Mouse (Mus musculus) megakaryocyte progenitor cell, adult 5-6 weeks (primary cell): ENCODE results near the gene Pcyt2. TPM values are rescaled to one million over a fixed set of nuclear protein-coding genes. Genes with fewer than 3 reads are reported as not detected.

Source experiments
- ATAC-seq: replicated peaks from 2 replicates; pipeline ENCODE4 v1.8.0; 2016; ENCODE audit warnings: mild to moderate bottlenecking, moderate TSS enrichment, inconsistent platforms; ENCODE audit not compliant: poor library complexity
- total RNA-seq, 2 experiments: library from RNA; stranded (forward) in 1 of 2; stranded (reverse) in 1 of 2; fragments of 157-497, 149-512 nt in 1 of 2; fragments of 200-1000 nt in 1 of 2; gene quantifications; 2 replicates each; pipeline versions ENCODE4 v1.2.3 to v1.2.4; 2015 to 2017

Pcyt2 gene
- total RNA-seq, 2 experiments from 2014 or later, result 20.2 to 24.5 TPM

- peak; percentile 51 for ATAC-seq
Observed at GRCm38 (mm10) chr11:120633520-120634343, 16.0 kb upstream of the Pcyt2 start, which contains the start of gene Mafg. Mafg (minus strand) TSS chr11:120633600.

GRCm38 (mm10) chr11:120632559-120633519 is 15.1 kb upstream of the Pcyt2 start:
- ATAC-seq, result peak; percentile 27

GRCm38 (mm10) chr11:120631726-120632448 is 14.2 kb upstream of the Pcyt2 start:
- no peak for ATAC-seq

- no peak for ATAC-seq
Observed at GRCm38 (mm10) chr11:120630881-120631725, 13.4 kb upstream of the Pcyt2 start.

GRCm38 (mm10) chr11:120630401-120630871 is 12.7 kb upstream of the Pcyt2 start:
- ATAC-seq, result peak; percentile 42

- ATAC-seq, result 0 out of 2 replicates have a peak, but pooled peaks have one; percentile 4
Observed at GRCm38 (mm10) chr11:120629911-120630310, 12.2 kb upstream of the Pcyt2 start.

GRCm38 (mm10) chr11:120629341-120629730 is 11.6 kb upstream of the Pcyt2 start:
- peak; percentile 29 for ATAC-seq

GRCm38 (mm10) chr11:120628601-120629340 is 11.0 kb upstream of the Pcyt2 start:
- no peak for ATAC-seq

GRCm38 (mm10) chr11:120627468-120628300 is 9.9 kb upstream of the Pcyt2 start:
- ATAC-seq, result peak; percentile 20

GRCm38 (mm10) chr11:120626785-120627467 is 9.2 kb upstream of the Pcyt2 start:
- ATAC-seq, result no peak

GRCm38 (mm10) chr11:120625152-120625775 is 7.5 kb upstream of the Pcyt2 start, which contains the start of gene Sirt7:
Sirt7 (minus strand) TSS chr11:120625240.
- no peak for ATAC-seq

- ATAC-seq, result peak; percentile 54
Observed at GRCm38 (mm10) chr11:120624680-120625111, 7.0 kb upstream of the Pcyt2 start.

- peak; percentile 48 for ATAC-seq
Observed at GRCm38 (mm10) chr11:120623961-120624679, 6.4 kb upstream of the Pcyt2 start.

GRCm38 (mm10) chr11:120622805-120623204 is 5.1 kb upstream of the Pcyt2 start:
- ATAC-seq, result no peak

- no peak for ATAC-seq
Observed at GRCm38 (mm10) chr11:120620195-120620594, 2.5 kb upstream of the Pcyt2 start.
